Mouse (Mus musculus) limb, embryonic 11.5 days (tissue): ENCODE results near the gene Narfl. TPM values are rescaled to one million over a fixed set of nuclear protein-coding genes. Genes with fewer than 3 reads are reported as not detected.
A peak's percentile ranks its signal among the peaks of the same experiment; 100 is the strongest.

ENCODE experiments used
- ATAC-seq: fragments of 200-750 bp; cut with Nextera tagmentation; 2 replicates; pipeline ENCODE4 v1.8.0; 2017; ENCODE audit warnings: low read depth; ENCODE audit not compliant: insufficient number of reproducible peaks, low FRiP score, low TSS enrichment
- DNase-seq: peaks from one replicate; pipeline ENCODE4 v3.0.0-alpha.2; 2015; ENCODE audit warnings: low spot score
- H3K27ac ChIP-seq: fragments of 300-500 bp; sonication (generic); replicated peaks from 2 replicates; pipeline ENCODE4 v1.5.1; 2014; ENCODE audit warnings: low read depth, mild to moderate bottlenecking, low read length
- H3K27me3 ChIP-seq: fragments of 300-500 bp; sonication (generic); 2 replicates; pipeline ENCODE4 v1.6.1; 2014; ENCODE audit warnings: mild to moderate bottlenecking, low read length, mixed read lengths; ENCODE audit not compliant: control insufficient read depth, insufficient read depth
- H3K36me3 ChIP-seq: fragments of 300-500 bp; sonication (generic); 2 replicates; pipeline ENCODE4 v1.6.1; 2014; ENCODE audit warnings: mild to moderate bottlenecking, low read length, moderate library complexity, mixed read lengths; ENCODE audit not compliant: control insufficient read depth, insufficient read depth
- H3K4me1 ChIP-seq: fragments of 300-500 bp; sonication (generic); 2 replicates; pipeline ENCODE4 v1.6.1; 2014; ENCODE audit warnings: low read length, mixed read lengths; ENCODE audit not compliant: control insufficient read depth, insufficient read depth
- H3K4me2 ChIP-seq: fragments of 300-500 bp; sonication (generic); 2 replicates; pipeline ENCODE4 v1.6.1; 2014; ENCODE audit warnings: low read depth, mild to moderate bottlenecking, moderate library complexity; ENCODE audit not compliant: severe bottlenecking
- H3K4me3 ChIP-seq: fragments of 300-500 bp; sonication (generic); 2 replicates; pipeline ENCODE4 v1.5.1; 2014; ENCODE audit warnings: low read depth, low read length
- H3K9ac ChIP-seq: fragments of 300-500 bp; sonication (generic); 2 replicates; pipeline ENCODE4 v1.6.1; 2014; ENCODE audit warnings: mild to moderate bottlenecking, low read length
- H3K9me3 ChIP-seq: fragments of 300-500 bp; sonication (generic); 2 replicates; pipeline ENCODE4 v1.6.1; 2016; ENCODE audit warnings: low read length; ENCODE audit not compliant: control insufficient read depth
- WGBS: fragments of 180-500 bp; shearing (Covaris S2); extraction: QIAGEN DNeasy Blood & Tissue Kit; methylation state at CpG from one replicate; pipeline ENCODE4 v1.1.7; 2014; 5-methylcytosine and 5-hydroxymethylcytosine counted together
- microRNA-seq: library from miRNA; unstranded; fragments of <30 nt; microRNA quantifications from one replicate; pipeline ENCODE4, GENCODE M21; 2016
- polyA plus RNA-seq: library from polyadenylated mRNA; unstranded; fragments of >200 nt; fragmentation: Nextera tagmentation; extraction: Ambion mirVana; gene quantifications from 2 replicates; pipeline ENCODE4 v1.2.1, GENCODE M21; 2014

Narfl gene
- polyA plus RNA-seq, 1 experiment from 2014 or later, result 23.6 TPM

GRCm38 (mm10) chr17:25832436-25833290, 59.1 kb downstream of the Narfl start:
- peaks cover 41% of the 10 kb centered on the region for H3K4me1 ChIP-seq
- WGBS, result under 1% methylated on average over 59 of the region's 77 CpGs

More at GRCm38 (mm10) chr17:25832436-25833290, 59.1 kb downstream of the Narfl start:
- Histone ChIP-seq H3K27me3 (no peaks in the 10 kb centered on the region), H3K27ac (peak overlapping the region; percentile 87), H3K9ac (peak overlapping the region; percentile 87), H3K36me3 (peaks cover 19% of the 10 kb centered on the region), H3K4me3 (peak overlapping the region; percentile 81), H3K9me3 (no peaks in the 10 kb centered on the region), H3K4me2 (peak overlapping the region; percentile 92)
- ATAC-seq (peak; percentile 89), DNase-seq (peak; percentile 99)

Small RNA genes lying within 50 kb of the gene (microRNA-seq; reads per million reads assigned to microRNA genes)
- not detected for gene Gm25083
- not detected for gene Mir3082
- not detected for gene Mir6966

Other genes with a start within 250 kb of the Narfl start
- gene Sox8, start 203.1 kb upstream of the Narfl start, polyA plus RNA-seq, result 7.1 and 8.8 TPM in 2 replicates
- gene Lmf1, start 194.7 kb upstream of the Narfl start, polyA plus RNA-seq, result 22.5 and 23.8 TPM in 2 replicates
- 3.2 and 9.7 TPM in 2 replicates for gene Gng13, start 56.6 kb upstream of the Narfl start, polyA plus RNA-seq
- gene Chtf18, start 46.4 kb upstream of the Narfl start, polyA plus RNA-seq, result 29.1 and 31.5 TPM in 2 replicates
- gene Rpusd1, start 46.1 kb upstream of the Narfl start, polyA plus RNA-seq, result 20.4 and 23.4 TPM in 2 replicates
- not detected in 2 replicates for gene Mslnl, start 37.7 kb upstream of the Narfl start, polyA plus RNA-seq
- gene Msln, start 19.4 kb upstream of the Narfl start, polyA plus RNA-seq, result 0.14 and 0.24 TPM in 2 replicates
- gene Haghl, start 11.9 kb downstream of the Narfl start, polyA plus RNA-seq, result 62.7 and 68.0 TPM in 2 replicates
- gene Ccdc78, start 12.8 kb downstream of the Narfl start, polyA plus RNA-seq, result 0.11 and 0.16 TPM in 2 replicates
- gene Fam173a, start 19.1 kb downstream of the Narfl start, polyA plus RNA-seq, result 52.3 and 53.4 TPM in 2 replicates
- 0.29 TPM in 1 of 2 replicates, not detected in the other for gene AC134908.4, start 21.9 kb downstream of the Narfl start, polyA plus RNA-seq
- 13.3 and 15.0 TPM in 2 replicates for gene Metrn, start 23.4 kb downstream of the Narfl start, polyA plus RNA-seq
- gene Fbxl16, start 35.3 kb downstream of the Narfl start, polyA plus RNA-seq, result 1.4 and 1.5 TPM in 2 replicates
- gene Wdr24, start 49.9 kb downstream of the Narfl start, polyA plus RNA-seq, result 27.7 and 27.9 TPM in 2 replicates
- gene Jmjd8, start 55.1 kb downstream of the Narfl start, polyA plus RNA-seq, result 45.5 and 55.0 TPM in 2 replicates
- 341 and 353 TPM in 2 replicates for gene Stub1, start 59.6 kb downstream of the Narfl start, polyA plus RNA-seq
- gene Rhbdl1, start 63.5 kb downstream of the Narfl start, polyA plus RNA-seq, result 1.2 TPM in 2 replicates
- 0.77 and 0.95 TPM in 2 replicates for gene Gm20683, start 68.0 kb downstream of the Narfl start, polyA plus RNA-seq
- 9.4 and 10.7 TPM in 2 replicates for gene Rhot2, start 71.1 kb downstream of the Narfl start, polyA plus RNA-seq
- gene Wdr90, start 87.7 kb downstream of the Narfl start, polyA plus RNA-seq, result 19.3 and 22.4 TPM in 2 replicates
- 7.8 and 10.7 TPM in 2 replicates for gene Mcrip2, start 95.0 kb downstream of the Narfl start, polyA plus RNA-seq
- 55.9 and 60.9 TPM in 2 replicates for gene Mettl26, start 101.3 kb downstream of the Narfl start, polyA plus RNA-seq
- gene Wfikkn1, start 107.1 kb downstream of the Narfl start, polyA plus RNA-seq, result 0.68 and 0.75 TPM in 2 replicates
- gene Rab40c, start 146.0 kb downstream of the Narfl start, polyA plus RNA-seq, result 19.2 and 19.7 TPM in 2 replicates
- 50.9 and 52.8 TPM in 2 replicates for gene Pigq, start 171.2 kb downstream of the Narfl start, polyA plus RNA-seq
- gene Nhlrc4, start 171.2 kb downstream of the Narfl start, polyA plus RNA-seq, result 0.27 TPM in 1 of 2 replicates, not detected in the other
- gene A930017K11Rik, start 178.8 kb downstream of the Narfl start, polyA plus RNA-seq, result 0.18 and 0.33 TPM in 2 replicates
- 23.8 and 25.7 TPM in 2 replicates for gene Capn15, start 212.0 kb downstream of the Narfl start, polyA plus RNA-seq